Mouse (Mus musculus) ES-Bruce4 (cell line): ENCODE data around the gene Ppt2.

Experiments used
- CTCF ChIP-seq: IDR thresholded peaks from one replicate; pipeline ENCODE4 v1.8.1; 2011; ENCODE audit warnings: low read depth, low read length
- POLR2A ChIP-seq: IDR thresholded peaks from one replicate; pipeline ENCODE4 v1.8.1; 2011; ENCODE audit warnings: low read length; ENCODE audit not compliant: insufficient read depth

DNA sequence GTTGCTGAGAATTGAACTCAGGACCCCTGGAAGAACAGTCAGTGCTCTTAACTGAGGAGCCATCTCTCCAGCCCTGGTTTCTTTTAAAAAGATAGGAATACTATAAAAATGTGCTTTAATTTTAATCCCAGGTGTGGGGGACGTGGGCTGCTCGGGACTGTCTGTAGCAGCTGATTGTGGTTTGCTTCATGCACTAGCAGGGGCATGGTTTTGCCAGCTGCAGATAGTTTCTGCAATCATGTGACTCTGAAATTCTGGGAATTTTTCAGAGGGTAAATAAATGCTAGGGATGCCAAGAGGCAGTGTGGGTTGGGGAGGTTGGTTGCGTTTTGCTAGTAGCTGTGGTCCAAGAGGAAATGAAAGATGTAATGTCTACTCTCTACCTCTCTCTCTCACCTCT lies 13.6 kb upstream of the Ppt2 start:
- no peak for TF ChIP-seq CTCF
- no peak for TF ChIP-seq POLR2A
